In genomic region chr4:117884146-117884545, GRCm38 (mm10) we compare ENCODE assay signal across 9 mouse cellular contexts. TPM values are rescaled to one million over a fixed set of nuclear protein-coding genes. Genes with fewer than 3 reads are reported as not detected.
DNase-seq lines count a peak whose midpoint lies in the region; ATAC-seq and TF ChIP-seq lines count a peak whose summit lies in the region.
"Had no signal": no experiment of that assay in that cellular context is flagged by ENCODE, and none has a peak within 500 bp of the region (broad histone marks: within the 10 kb centered on the region; RNA-seq: fewer than 3 reads in every experiment).

No protein-coding gene starts in this region.

- no peak overlapping the region for H3K9ac ChIP-seq in forebrain, embryonic 16.5 days (replicated peaks; ENCODE audit: low read depth, low read length)

- H3K4me3 ChIP-seq in heart, embryonic 10.5 days: peak overlapping the region; percentile 81; the same call in 1 of the 2 replicates
- peak overlapping the region; percentile 90 for H3K4me3 ChIP-seq in E14TG2a.4 (replicated peaks; ENCODE audit: low read length)
- H3K4me3 ChIP-seq in forebrain, embryonic 16.5 days (replicated peaks; ENCODE audit: low read length): peak overlapping the region; percentile 82
- peak overlapping the region; percentile 90 for H3K4me3 ChIP-seq in midbrain, embryonic 10.5 days

- H3K36me3 ChIP-seq in heart, embryonic 10.5 days: peaks cover 46% of the 10 kb centered on the region
- peaks cover 49% of the 10 kb centered on the region for H3K36me3 ChIP-seq in E14TG2a.4 (ENCODE audit: insufficient read depth, low read length)
- H3K36me3 ChIP-seq in forebrain, embryonic 16.5 days (ENCODE audit: control insufficient read depth, insufficient read depth): peaks cover 9% of the 10 kb centered on the region; the same call in 1 of the 2 replicates
- peaks cover 49% of the 10 kb centered on the region for H3K36me3 ChIP-seq in midbrain, embryonic 10.5 days

- no peaks in the 10 kb centered on the region for H3K27me3 ChIP-seq in heart, embryonic 10.5 days (ENCODE audit: insufficient read depth, poor library complexity, severe bottlenecking)
- H3K27me3 ChIP-seq in E14TG2a.4 (ENCODE audit: insufficient read depth, low read length): peaks cover 41% of the 10 kb centered on the region
- no peaks in the 10 kb centered on the region for H3K27me3 ChIP-seq in forebrain, embryonic 16.5 days (replicated peaks; ENCODE audit: control insufficient read depth, insufficient read depth, low read length)
- H3K27me3 ChIP-seq in midbrain, embryonic 10.5 days (ENCODE audit: low read depth, poor library complexity, severe bottlenecking): 0 out of 2 replicates have a peak, but pooled peaks cover 8% of the 10 kb centered on the region

- no peaks in the 10 kb centered on the region for H3K9me3 ChIP-seq in heart, embryonic 10.5 days
- H3K9me3 ChIP-seq in E14TG2a.4 (ENCODE audit: low read length): no peaks in the 10 kb centered on the region
- H3K9me3 ChIP-seq in forebrain, embryonic 16.5 days (ENCODE audit: control insufficient read depth, low read length): no peaks in the 10 kb centered on the region
- no peaks in the 10 kb centered on the region for H3K9me3 ChIP-seq in midbrain, embryonic 10.5 days (replicated peaks)

- TF ChIP-seq CTCF in E14TG2a.4 (conservative IDR thresholded peaks at IDR 0.05; ENCODE audit: low read length): no peak

- H3K4me1 ChIP-seq in heart, embryonic 10.5 days: peaks cover 38% of the 10 kb centered on the region
- peaks cover 51% of the 10 kb centered on the region for H3K4me1 ChIP-seq in E14TG2a.4 (replicated peaks; ENCODE audit: low read depth, low read length)
- peaks cover 53% of the 10 kb centered on the region for H3K4me1 ChIP-seq in forebrain, embryonic 16.5 days (replicated peaks; ENCODE audit: control insufficient read depth, insufficient read depth, low read length)
- H3K4me1 ChIP-seq in midbrain, embryonic 10.5 days: peaks cover 71% of the 10 kb centered on the region

- peak overlapping the region; percentile 74 for H3K4me2 ChIP-seq in forebrain, embryonic 16.5 days (ENCODE audit: low read length)

- no peak overlapping the region for H3K27ac ChIP-seq in heart, embryonic 10.5 days
- H3K27ac ChIP-seq in forebrain, embryonic 16.5 days (ENCODE audit: low read length): no peak overlapping the region
- H3K27ac ChIP-seq in midbrain, embryonic 10.5 days (replicated peaks): no peak overlapping the region

- DNase-seq in heart, embryonic 10.5 days (ENCODE audit: low spot score): no peak
- DNase-seq in heart, adult 8-10 months (ENCODE audit: low spot score): no peak
- DNase-seq in midbrain, embryonic 10.5 days (ENCODE audit: low spot score): no peak
- no peak for DNase-seq in urinary bladder, adult 18-20 months (ENCODE audit: low spot score in 2 of 2)
- no peak for DNase-seq in natural killer cell, adult 2 months (ENCODE audit: low spot score in 2 of 2)
- no peak for DNase-seq in retina, embryonic 14.5 days (ENCODE audit: low spot score)
- DNase-seq: B cell, adult 2 months had no signal

- WGBS in heart, embryonic 10.5 days: 93% methylated on average over 1 of the region's 1 CpGs
- WGBS in forebrain, embryonic 16.5 days: 100% methylated on average over 1 of the region's 1 CpGs
- WGBS in midbrain, embryonic 10.5 days: 100% methylated on average over 1 of the region's 1 CpGs

- no peak for ATAC-seq in forebrain, embryonic 16.5 days

RNA-seq across cellular contexts. Expression of gene B4galt2, which starts 0.9 kb away (rescaled TPM):
- polyA plus RNA-seq in heart, embryonic 10.5 days (2016; fragmentation: Nextera tagmentation; extraction: Ambion mirVana): 14.2 and 17.7 TPM in 2 replicates
- 1 to 10 TPM; 4.2 to 5.1 (median 4.4) TPM for total RNA-seq in heart, adult 8-10 months (2022)
- 47.8 and 47.9 TPM in 2 replicates for polyA plus RNA-seq in forebrain, embryonic 16.5 days (2015; fragmentation: Nextera tagmentation; extraction: Ambion mirVana)
- 24.8 and 27.9 TPM in 2 replicates for polyA plus RNA-seq in midbrain, embryonic 10.5 days (2016; fragmentation: Nextera tagmentation; extraction: Ambion mirVana)

RNA-seq across cellular contexts. Expression of gene Atp6v0b, which starts 3.0 kb away (rescaled TPM):
- 208 and 209 TPM in 2 replicates for polyA plus RNA-seq in heart, embryonic 10.5 days (2016; fragmentation: Nextera tagmentation; extraction: Ambion mirVana)
- total RNA-seq in heart, adult 8-10 months (2022): 100 to 1,000 TPM; 108 to 133 (median 121) TPM
- polyA plus RNA-seq in forebrain, embryonic 16.5 days (2015; fragmentation: Nextera tagmentation; extraction: Ambion mirVana): 426 and 531 TPM in 2 replicates
- polyA plus RNA-seq in midbrain, embryonic 10.5 days (2016; fragmentation: Nextera tagmentation; extraction: Ambion mirVana): 193 and 213 TPM in 2 replicates

RNA-seq across cellular contexts. Expression of gene Dph2, which starts 7.7 kb away (rescaled TPM):
- polyA plus RNA-seq in heart, embryonic 10.5 days (2016; fragmentation: Nextera tagmentation; extraction: Ambion mirVana): 17.5 and 19.6 TPM in 2 replicates
- total RNA-seq in heart, adult 8-10 months (2022): 1 to 10 TPM; 3.4 to 4.1 (median 3.9) TPM
- polyA plus RNA-seq in forebrain, embryonic 16.5 days (2015; fragmentation: Nextera tagmentation; extraction: Ambion mirVana): 29.8 and 30.1 TPM in 2 replicates
- polyA plus RNA-seq in midbrain, embryonic 10.5 days (2016; fragmentation: Nextera tagmentation; extraction: Ambion mirVana): 27.9 and 30.9 TPM in 2 replicates

RNA-seq across cellular contexts. Expression of gene Ccdc24, which starts 11.8 kb away (rescaled TPM):
- polyA plus RNA-seq in heart, embryonic 10.5 days (2016; fragmentation: Nextera tagmentation; extraction: Ambion mirVana): 0.79 and 1.0 TPM in 2 replicates
- total RNA-seq in heart, adult 8-10 months (2022): under 1 TPM in 2 of 4 experiments, not detected in 2; 0.25 to 0.50 TPM
- 2.0 and 2.4 TPM in 2 replicates for polyA plus RNA-seq in forebrain, embryonic 16.5 days (2015; fragmentation: Nextera tagmentation; extraction: Ambion mirVana)
- 1.1 and 2.2 TPM in 2 replicates for polyA plus RNA-seq in midbrain, embryonic 10.5 days (2016; fragmentation: Nextera tagmentation; extraction: Ambion mirVana)

RNA-seq across cellular contexts. Expression of gene Ipo13, which starts 30.7 kb away (rescaled TPM):
- polyA plus RNA-seq in heart, embryonic 10.5 days (2016; fragmentation: Nextera tagmentation; extraction: Ambion mirVana): 45.9 and 57.1 TPM in 2 replicates
- 10 to 100 TPM; 58.9 to 86.0 (median 75.4) TPM for total RNA-seq in heart, adult 8-10 months (2022)
- polyA plus RNA-seq in forebrain, embryonic 16.5 days (2015; fragmentation: Nextera tagmentation; extraction: Ambion mirVana): 74.3 and 79.9 TPM in 2 replicates
- 66.5 and 80.5 TPM in 2 replicates for polyA plus RNA-seq in midbrain, embryonic 10.5 days (2016; fragmentation: Nextera tagmentation; extraction: Ambion mirVana)
